Mouse (Mus musculus) CH12.LX (cell line): ENCODE results near the gene Lrrc8a. TPM values are rescaled to one million over a fixed set of nuclear protein-coding genes. Genes with fewer than 3 reads are reported as not detected.

Experiments
- DNase-seq: peaks from one replicate; pipeline ENCODE4 v3.0.0-alpha.2; 2013; ENCODE audit errors: extremely low read depth
- H3K27ac ChIP-seq: 2 replicates; pipeline ENCODE4 v1.5.1; 2012; ENCODE audit warnings: low read depth, mild to moderate bottlenecking, control low read depth, moderate library complexity; ENCODE audit not compliant: insufficient read depth
- H3K27me3 ChIP-seq: replicated peaks from 2 replicates; pipeline ENCODE3; 2012; ENCODE audit warnings: inconsistent platforms
- H3K36me3 ChIP-seq, 2 experiments: replicated peaks in 1 of 2; 2 replicates each; pipeline versions ENCODE3 to v1.6.1; 2012; ENCODE audit warnings: inconsistent platforms in 1 of 2, low read length in 1 of 2, mild to moderate bottlenecking in 1 of 2, mixed read lengths in 1 of 2, moderate library complexity in 1 of 2; ENCODE audit not compliant: control insufficient read depth in 1 of 2, insufficient read depth in 1 of 2
- H3K4me1 ChIP-seq, 2 experiments: 2 replicates each; pipeline ENCODE4 v1.6.1; 2012; ENCODE audit warnings: inconsistent platforms in 1 of 2, moderate library complexity in 1 of 2; ENCODE audit not compliant: insufficient read depth in 2 of 2, control insufficient read depth in 1 of 2
- H3K4me2 ChIP-seq: 2 replicates; pipeline ENCODE4 v1.6.1; 2012; ENCODE audit warnings: low read depth, mild to moderate bottlenecking, control low read depth; ENCODE audit not compliant: poor library complexity, insufficient read depth, severe bottlenecking
- H3K4me3 ChIP-seq, 3 experiments: fragments of 150-350 bp in 1 of 3; sonication (generic) in 1 of 3; replicated peaks in 1 of 3; 2 replicates each; pipeline versions ENCODE3 to v1.5.1; 2011 to 2012; ENCODE audit warnings: low read depth in 2 of 3, low read length in 2 of 3, mild to moderate bottlenecking in 2 of 3, moderate library complexity in 2 of 3, control low read depth in 1 of 3, improper control_type of control experiment in 1 of 3, inconsistent platforms in 1 of 3, mixed read lengths in 1 of 3; ENCODE audit not compliant: poor library complexity in 1 of 3
- H3K79me2 ChIP-seq: replicated peaks from 2 replicates; pipeline ENCODE4 v1.6.1; 2012; ENCODE audit warnings: mild to moderate bottlenecking, moderate library complexity; ENCODE audit not compliant: control insufficient read depth, poor library complexity, insufficient read depth, severe bottlenecking; ENCODE audit errors: extremely low read depth
- H3K9ac ChIP-seq: 2 replicates; pipeline ENCODE4 v1.6.1; 2012; ENCODE audit warnings: low read depth, mild to moderate bottlenecking, control low read depth, moderate library complexity; ENCODE audit not compliant: insufficient read depth
- H3K9me3 ChIP-seq: replicated peaks from 2 replicates; pipeline ENCODE3; 2012; ENCODE audit warnings: low read length, inconsistent platforms, mixed read lengths
- CHD1 ChIP-seq: IDR thresholded peaks from 2 replicates; pipeline ENCODE4 v1.6.1; 2012; ENCODE audit warnings: low read depth, low read length, improper control_type of control experiment, inconsistent platforms
- CHD2 ChIP-seq: IDR thresholded peaks from 2 replicates; pipeline ENCODE4 v1.6.1; 2011; ENCODE audit warnings: low read length, improper control_type of control experiment
- CTCF ChIP-seq, 2 experiments: IDR thresholded peaks in 1 of 2; conservative IDR thresholded peaks in 1 of 2; 2 replicates each; pipeline ENCODE4 v1.5.1; 2011 to 2012; ENCODE audit warnings: low read depth in 2 of 2, low read length in 2 of 2, improper control_type of control experiment in 1 of 2, inconsistent platforms in 1 of 2, mild to moderate bottlenecking in 1 of 2, moderate library complexity in 1 of 2
- E2F4 ChIP-seq: IDR thresholded peaks from 2 replicates; pipeline ENCODE4 v1.6.1; 2011; ENCODE audit warnings: low read depth, low read length, improper control_type of control experiment; ENCODE audit not compliant: insufficient replicate concordance
- EP300 ChIP-seq: IDR thresholded peaks from 2 replicates; pipeline ENCODE4 v1.6.1; 2011; ENCODE audit warnings: low read length, improper control_type of control experiment
- ETS1 ChIP-seq: conservative IDR thresholded peaks from 2 replicates; pipeline ENCODE4 v1.6.1; 2012; ENCODE audit warnings: low read depth, mild to moderate bottlenecking, inconsistent platforms, low read length, improper control_type of control experiment, moderate library complexity
- GABPA ChIP-seq: IDR thresholded peaks from 2 replicates; pipeline ENCODE4 v1.6.1; 2012; ENCODE audit warnings: low read depth, low read length, improper control_type of control experiment, inconsistent platforms; ENCODE audit not compliant: insufficient replicate concordance
- IRF4 ChIP-seq: IDR thresholded peaks from 2 replicates; pipeline ENCODE4 v1.6.1; 2014; ENCODE audit warnings: low read depth, mild to moderate bottlenecking, inconsistent platforms, low read length, improper control_type of control experiment
- JUND ChIP-seq: conservative IDR thresholded peaks from 2 replicates; pipeline ENCODE4 v1.6.1; 2011; ENCODE audit warnings: low read depth, low read length, improper control_type of control experiment
- MAX ChIP-seq: IDR thresholded peaks from 2 replicates; pipeline ENCODE4 v1.6.1; 2011; ENCODE audit warnings: low read length, improper control_type of control experiment
- MAZ ChIP-seq: IDR thresholded peaks from 2 replicates; pipeline ENCODE4 v1.6.1; 2012; ENCODE audit warnings: low read depth, mild to moderate bottlenecking, inconsistent platforms, low read length, improper control_type of control experiment, moderate library complexity
- MEF2A ChIP-seq: IDR thresholded peaks from 2 replicates; pipeline ENCODE4 v1.6.1; 2014; ENCODE audit warnings: low read depth, mild to moderate bottlenecking, inconsistent platforms, low read length, improper control_type of control experiment, borderline replicate concordance
- MXI1 ChIP-seq: IDR thresholded peaks from 2 replicates; pipeline ENCODE4 v1.6.1; 2011; ENCODE audit warnings: mild to moderate bottlenecking, low read depth, low read length, improper control_type of control experiment
- MYC ChIP-seq: IDR thresholded peaks from 2 replicates; pipeline ENCODE4 v1.6.1; 2011; ENCODE audit warnings: low read depth, mild to moderate bottlenecking, improper control_type of control experiment, low read length
- NELFE ChIP-seq: IDR thresholded peaks from 2 replicates; pipeline ENCODE4 v1.6.1; 2011; ENCODE audit warnings: low read depth, low read length, improper control_type of control experiment
- NRF1 ChIP-seq: IDR thresholded peaks from 2 replicates; pipeline ENCODE4 v1.6.1; 2014; ENCODE audit warnings: low read depth, mild to moderate bottlenecking, inconsistent platforms, low read length, improper control_type of control experiment, moderate library complexity
- PAX5 ChIP-seq: IDR thresholded peaks from 2 replicates; pipeline ENCODE4 v1.6.1; 2012; ENCODE audit warnings: low read length, inconsistent platforms, mixed read lengths
- POLR2AphosphoS2 ChIP-seq: IDR thresholded peaks from 2 replicates; pipeline ENCODE4 v1.6.1; 2011; ENCODE audit warnings: low read depth, low read length, improper control_type of control experiment
- RAD21 ChIP-seq: IDR thresholded peaks from 2 replicates; pipeline ENCODE4 v1.6.1; 2011; ENCODE audit warnings: low read depth, mild to moderate bottlenecking, low read length, improper control_type of control experiment, moderate library complexity
- SIN3A ChIP-seq: IDR thresholded peaks from 2 replicates; pipeline ENCODE4 v1.6.1; 2012; ENCODE audit warnings: low read length, improper control_type of control experiment, inconsistent platforms
- SMC3 ChIP-seq: IDR thresholded peaks from 2 replicates; pipeline ENCODE4 v1.6.1; 2011; ENCODE audit warnings: low read depth, low read length, improper control_type of control experiment
- TBP ChIP-seq: conservative IDR thresholded peaks from 2 replicates; pipeline ENCODE4 v1.6.1; 2011; ENCODE audit warnings: low read depth, low read length, improper control_type of control experiment
- TCF12 ChIP-seq: IDR thresholded peaks from 2 replicates; pipeline ENCODE4 v1.6.1; 2014; ENCODE audit warnings: low read depth, mild to moderate bottlenecking, inconsistent platforms, low read length, improper control_type of control experiment
- USF1 ChIP-seq: IDR thresholded peaks from 2 replicates; pipeline ENCODE4 v1.6.1; 2014; ENCODE audit warnings: low read depth, mild to moderate bottlenecking, inconsistent platforms, low read length, improper control_type of control experiment
- ZC3H11A ChIP-seq: IDR thresholded peaks from 2 replicates; pipeline ENCODE4 v1.6.1; 2012; ENCODE audit warnings: low read depth, mild to moderate bottlenecking, inconsistent platforms, low read length, improper control_type of control experiment
- ZNF384 ChIP-seq: IDR thresholded peaks from 2 replicates; pipeline ENCODE4 v1.6.1; 2012; ENCODE audit warnings: low read depth, low read length, improper control_type of control experiment, inconsistent platforms
- dilution Hi-C: fragments of 300-500 bp; cut with MboI; formaldehyde crosslinking; loops from 2 replicates; pipeline ENCODE4 v1.14.3; 2020; ENCODE audit warnings: low sequenced_read_pairs; ENCODE audit not compliant: extremely low pct_unique_long_range_greater_than_20kb, extremely low pct_ligation_motif_present
- in situ Hi-C: fragments of 300-500 bp; cut with MboI; formaldehyde crosslinking; loops from 3 replicates; pipeline ENCODE4 v1.14.3; 2019; ENCODE audit warnings: low sequenced_read_pairs, low pct_ligation_motif_present, low pct_unique_long_range_greater_than_20kb, mixed read lengths
- polyA plus RNA-seq: library from polyadenylated mRNA; unstranded; fragments of >175 nt; gene quantifications from 2 replicates; pipeline ENCODE4 v1.2.1, GENCODE M21; 2012; ENCODE audit warnings: low read depth; ENCODE audit not compliant: insufficient read length
- total RNA-seq, 2 experiments: library from RNA; depleted of rRNA; stranded (reverse); fragments of 300-350 nt in 1 of 2; fragments of >200 nt in 1 of 2; gene quantifications; 2 replicates each; pipeline ENCODE4 v1.2.3; 2012 to 2014

Gene Lrrc8a
- total and polyA plus RNA-seq, 3 experiments = 1.4 to 2.8 (median 1.8) TPM

GRCm38 (mm10) chr2:30286192-30287026 lies 48.9 kb downstream of the Lrrc8a start, which contains the start of the genes Dolk and Nup188 (continued):
- TF ChIP-seq ETS1 = peak; percentile 34; the same call in 1 of the 2 replicates
- no peak for TF ChIP-seq GABPA
- TF ChIP-seq POLR2AphosphoS2 = peak; percentile 61; the same call in 1 of the 2 replicates
- peak; percentile 93 for TF ChIP-seq MAZ
- peak; percentile 55; the same call in 1 of the 2 replicates for TF ChIP-seq MYC
- TF ChIP-seq E2F4 = peak; percentile 50; the same call in 1 of the 2 replicates

DNA sequence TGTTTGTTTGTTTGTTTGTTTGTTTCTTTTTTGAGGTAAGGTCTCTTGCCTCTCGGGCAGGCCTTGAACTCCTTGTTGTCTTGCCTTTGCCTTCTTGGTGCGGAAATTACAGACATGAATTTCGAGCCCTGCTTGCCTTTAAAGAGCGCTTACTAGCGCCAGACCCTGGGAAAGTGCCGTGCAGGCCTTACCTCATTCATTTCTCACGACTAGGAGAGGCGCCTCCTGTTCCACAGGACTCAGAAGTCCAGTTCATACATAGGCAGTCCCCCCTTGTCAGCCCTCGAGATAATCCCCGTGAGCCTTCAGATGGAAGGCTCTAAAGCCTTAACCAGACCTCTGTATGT lies 49.5 kb downstream of the Lrrc8a start:
- H3K79me2 ChIP-seq = peaks cover 50% of the 10 kb centered on the region
- H3K27me3 ChIP-seq = no peaks in the 10 kb centered on the region
- no peak overlapping the region for H3K27ac ChIP-seq
- in situ Hi-C loops = loop anchor here (5.0 kb wide), 1 partner anchor 100 kb away; no protein-coding TSS in a partner anchor
- TF ChIP-seq CHD1 (0 out of 2 replicates have a peak, but pooled peaks have one; percentile 12), TBP (0 out of 2 replicates have a peak, but pooled peaks have one; percentile 27), GABPA (no peak), CTCF (conservative IDR thresholded peaks at IDR 0.05 in 1 of 2, IDR thresholded peaks at IDR 0.05 in 1 of 2; ENCODE audit: low read depth in 2 of 2, low read length in 2 of 2) (peak in 1 of 2 experiments; percentile 31; a peak in 2 of 4 replicates), JUND (0 out of 2 replicates have a peak, but pooled peaks have one; percentile 20), SIN3A (peak; percentile 8; the same call in 1 of the 2 replicates), TCF12 (0 out of 2 replicates have a peak, but pooled peaks have one; percentile 24), NELFE (peak; percentile 40), MEF2A (no peak), E2F4 (no peak)
- peaks cover 7 to 38% of the 10 kb centered on the region in 2 experiments for H3K36me3 ChIP-seq
- H3K4me2 ChIP-seq = peak overlapping the region; percentile 94
- H3K9me3 ChIP-seq = no peaks in the 10 kb centered on the region
- peak overlapping the region; percentile 97 to 99 (median 99) for H3K4me3 ChIP-seq
- peak overlapping the region; percentile 91 for H3K9ac ChIP-seq
- dilution Hi-C loops = no loop called here
- peak; percentile 52 for DNase-seq
- peaks cover 8 to 31% of the 10 kb centered on the region in 2 experiments for H3K4me1 ChIP-seq

GRCm38 (mm10) chr2:30299525-30299924 lies 62.0 kb downstream of the Lrrc8a start:
- Histone ChIP-seq H3K4me2 (no peak overlapping the region), H3K79me2 (no peaks in the 10 kb centered on the region; the same call in 1 of the 2 replicates), H3K9ac (no peak overlapping the region), H3K4me3 (no peak overlapping the region), H3K36me3 (peaks cover 40 to 85% of the 10 kb centered on the region in 2 experiments), H3K4me1 (no peaks in the 10 kb centered on the region), H3K9me3 (no peaks in the 10 kb centered on the region), H3K27ac (no peak overlapping the region), H3K27me3 (no peaks in the 10 kb centered on the region)
- TF ChIP-seq MEF2A (no peak), CHD1 (no peak), ZNF384 (no peak), USF1 (no peak), ETS1 (no peak), EP300 (no peak), IRF4 (no peak), PAX5 (no peak), NRF1 (no peak), CTCF (conservative IDR thresholded peaks at IDR 0.05 in 1 of 2, IDR thresholded peaks at IDR 0.05 in 1 of 2; ENCODE audit: low read depth in 2 of 2, low read length in 2 of 2) (peak in 1 of 2 experiments; percentile 50; a peak in 2 of 4 replicates), MXI1 (no peak), CHD2 (no peak), TCF12 (no peak), ZC3H11A (no peak), SMC3 (peak; percentile 19; the same call in 1 of the 2 replicates), MAX (no peak), RAD21 (peak; percentile 39)
- peak; percentile 10 for DNase-seq
- dilution Hi-C loops = no loop called here
- in situ Hi-C loops = no loop called here
